Mouse (Mus musculus): ENCODE data around the gene Rab12.
"Not testable (repeated sequence)": the region's sequence is repeated elsewhere in the genome, so short reads cannot be mapped to it uniquely, and the experiment has no call there.

The Rab12 gene

GRCm38 (mm10) chr17:66519554-66520553 lies at the start of gene Rab12:
TSS of gene Rab12 (minus strand) at chr17:66519729.
- peak; percentile 90 for DNase-seq

GRCm38 (mm10) chr17:66564213-66564612 lies 44.7 kb upstream of the Rab12 start:
- DNase-seq = no peak

GRCm38 (mm10) chr17:66563551-66563950 lies 44.0 kb upstream of the Rab12 start:
- DNase-seq = no peak

GRCm38 (mm10) chr17:66561380-66561779 lies 41.9 kb upstream of the Rab12 start:
- no peak for DNase-seq

GRCm38 (mm10) chr17:66558404-66559317 lies 39.1 kb upstream of the Rab12 start:
- no peak for DNase-seq

- no peak for DNase-seq
These were observed 33.2 kb upstream of the Rab12 start for GRCm38 (mm10) chr17:66552690-66553089.

GRCm38 (mm10) chr17:66550486-66550885 lies 31.0 kb upstream of the Rab12 start:
- no peak for DNase-seq

GRCm38 (mm10) chr17:66532285-66532684 lies 12.8 kb upstream of the Rab12 start:
- DNase-seq = no peak

GRCm38 (mm10) chr17:66523396-66523795 lies 3.9 kb upstream of the Rab12 start:
- no peak for DNase-seq

GRCm38 (mm10) chr17:66522631-66523030 lies 3.1 kb upstream of the Rab12 start:
- DNase-seq = not testable (repeated sequence)

- no peak for DNase-seq
These were observed 514 bp downstream of the Rab12 start for GRCm38 (mm10) chr17:66518877-66519553.

- no peak for DNase-seq
These were observed 2.6 kb downstream of the Rab12 start for GRCm38 (mm10) chr17:66516953-66517352.

GRCm38 (mm10) chr17:66514288-66514995 lies 5.1 kb downstream of the Rab12 start:
- DNase-seq = no peak

GRCm38 (mm10) chr17:66512202-66512956 lies 7.2 kb downstream of the Rab12 start:
- DNase-seq = no peak

GRCm38 (mm10) chr17:66510221-66510683 lies 9.3 kb downstream of the Rab12 start:
- DNase-seq = no peak

GRCm38 (mm10) chr17:66507049-66507954 lies 12.2 kb downstream of the Rab12 start:
- peak; percentile 69 for DNase-seq

- peak; percentile 44 for DNase-seq
These were observed 14.6 kb downstream of the Rab12 start for GRCm38 (mm10) chr17:66504964-66505363.

- no peak for DNase-seq
These were observed 15.3 kb downstream of the Rab12 start for GRCm38 (mm10) chr17:66504248-66504647.

GRCm38 (mm10) chr17:66503466-66503865 lies 16.1 kb downstream of the Rab12 start:
- DNase-seq = peak; percentile 58

GRCm38 (mm10) chr17:66502865-66503264 lies 16.7 kb downstream of the Rab12 start:
- DNase-seq = no peak

Measured in cerebellum, adult 9-11 months (tissue).